In the genomic region with DNA sequence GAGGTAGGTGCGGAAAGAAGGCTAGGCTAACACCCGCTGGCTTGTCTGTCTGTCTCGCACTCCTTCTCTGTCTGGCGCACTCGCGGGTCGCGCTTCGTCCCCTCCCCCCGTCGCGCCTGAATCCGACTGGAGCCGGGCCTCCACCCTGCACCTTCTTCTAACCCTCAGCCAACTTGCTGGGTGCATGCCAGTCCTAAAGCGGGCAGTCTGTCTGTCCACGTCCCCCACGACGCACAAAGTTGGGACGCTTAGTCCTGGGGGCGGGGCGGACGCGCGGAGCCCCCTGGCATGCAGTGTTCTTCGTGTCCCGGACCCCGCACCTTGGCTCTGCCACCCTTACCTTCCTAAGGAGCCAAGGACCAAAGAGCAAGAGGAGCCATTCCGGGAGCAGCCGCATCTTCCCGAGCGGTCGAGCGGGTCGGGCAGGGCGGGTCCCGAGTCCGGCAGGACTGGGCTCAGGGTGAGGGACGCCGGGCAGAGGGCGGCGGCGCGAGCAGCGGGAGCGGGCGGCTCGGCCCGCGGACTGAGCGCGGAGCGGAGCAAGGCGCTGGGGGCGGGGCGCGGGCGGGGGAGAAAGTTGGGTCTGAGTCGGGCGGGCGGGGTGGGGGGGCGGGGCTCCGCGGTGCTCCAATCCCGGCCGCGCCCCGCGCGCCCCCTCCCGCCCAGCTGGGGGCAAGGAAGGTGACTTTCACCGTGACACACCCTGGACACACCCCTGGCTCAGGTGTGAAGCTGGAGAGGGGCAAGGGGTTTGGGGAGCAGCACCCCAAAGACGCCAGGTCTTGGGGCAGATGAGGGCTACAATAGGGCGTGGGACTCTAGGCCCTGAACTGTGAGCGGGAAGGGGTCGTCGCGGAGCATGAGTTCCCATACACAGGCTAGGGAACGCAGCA, we compare ENCODE assay signal across 8 mouse cellular contexts. TPM values are rescaled to one million over a fixed set of nuclear protein-coding genes. Genes with fewer than 3 reads are reported as not detected.
DNase-seq lines count a peak whose midpoint lies in the region; ATAC-seq lines count a peak whose summit lies in the region.

A gene (minus strand): TSS at position 524 of the 893 bp plus-strand sequence.

- peak; percentile 21 for DNase-seq in lung, postnatal 36 days
- DNase-seq in lung, postnatal 4 days, result no peak
- DNase-seq in embryonic facial prominence, embryonic 11.5 days (ENCODE audit: low spot score), result no peak
- no peak for DNase-seq in right cerebral cortex, adult 18-20 months
- no peak for DNase-seq in c-Kit-positive CD71-positive TER-119-positive erythroid progenitor cells, embryonic 14.5 days (ENCODE audit: low spot score)
- no peak for DNase-seq in testis, postnatal 10 days (ENCODE audit: low spot score)

- no peak within 1 kb of the TSS for H3K27ac ChIP-seq in embryonic facial prominence, embryonic 11.5 days (replicated peaks; ENCODE audit: low read depth, low read length)
- H3K27ac ChIP-seq in liver, embryonic 16.5 days (ENCODE audit: low read length), result no peak within 1 kb of the TSS

- ATAC-seq in embryonic facial prominence, embryonic 11.5 days (replicated peaks; ENCODE audit: insufficient number of reproducible peaks, low FRiP score, low TSS enrichment, low read depth), result no peak
- peak; percentile 16 for ATAC-seq in inflammation-experienced regulatory T-cells, adult 6 months
- 0 out of 2 replicates have a peak, but pooled peaks have one; percentile 4 for ATAC-seq in liver, embryonic 16.5 days (ENCODE audit: low read depth)

- H3K4me2 ChIP-seq in embryonic facial prominence, embryonic 11.5 days (ENCODE audit: low read depth, low read length), result peak within 1 kb of the TSS; percentile 87
- peak within 1 kb of the TSS; percentile 50 for H3K4me2 ChIP-seq in liver, embryonic 16.5 days (ENCODE audit: low read depth, low read length)

- H3K36me3 ChIP-seq in embryonic facial prominence, embryonic 11.5 days (replicated peaks; ENCODE audit: control insufficient read depth, insufficient read depth, low read depth, low read length), result no peaks in the 10 kb centered on the region
- H3K36me3 ChIP-seq in liver, embryonic 16.5 days (ENCODE audit: control insufficient read depth, insufficient read depth), result no peaks in the 10 kb centered on the region

- peak within 1 kb of the TSS; percentile 42 for H3K4me3 ChIP-seq in embryonic facial prominence, embryonic 11.5 days (ENCODE audit: low read depth, low read length)
- H3K4me3 ChIP-seq in liver, embryonic 16.5 days (ENCODE audit: low read depth, low read length), result peak within 1 kb of the TSS; percentile 39

- peak within 1 kb of the TSS; percentile 37 for H3K9ac ChIP-seq in embryonic facial prominence, embryonic 11.5 days (replicated peaks; ENCODE audit: low read length)
- H3K9ac ChIP-seq in liver, embryonic 16.5 days (ENCODE audit: low read depth, low read length), result no peak within 1 kb of the TSS

- H3K9me3 ChIP-seq in embryonic facial prominence, embryonic 11.5 days (replicated peaks; ENCODE audit: control insufficient read depth, low read length), result no peaks in the 10 kb centered on the region
- H3K9me3 ChIP-seq in liver, embryonic 16.5 days (replicated peaks; ENCODE audit: control insufficient read depth, low read length), result no peaks in the 10 kb centered on the region

- under 1% methylated on average over 57 of the region's 78 CpGs for whole genome bisulfite sequencing in embryonic facial prominence, embryonic 11.5 days
- WGBS in liver, embryonic 16.5 days (ENCODE audit: insufficient replicate concordance), result under 1% methylated on average over 58 of the region's 78 CpGs

- H3K4me1 ChIP-seq in embryonic facial prominence, embryonic 11.5 days (ENCODE audit: control insufficient read depth, insufficient read depth, low read length), result peaks cover 12% of the 10 kb centered on the region
- peaks cover 9% of the 10 kb centered on the region for H3K4me1 ChIP-seq in liver, embryonic 16.5 days (ENCODE audit: control insufficient read depth, low read depth, low read length)

- H3K27me3 ChIP-seq in embryonic facial prominence, embryonic 11.5 days (ENCODE audit: control insufficient read depth, insufficient read depth, low read length), result peaks cover 73% of the 10 kb centered on the region
- peaks cover 80% of the 10 kb centered on the region for H3K27me3 ChIP-seq in liver, embryonic 16.5 days (ENCODE audit: control insufficient read depth, insufficient read depth, low read depth, low read length)

RNA-seq across cellular contexts. Expression of the gene that starts here (rescaled TPM):
- polyA plus RNA-seq in embryonic facial prominence, embryonic 11.5 days (2014; fragmentation: Nextera tagmentation; extraction: Ambion mirVana), result 4.4 and 6.9 TPM in 2 replicates
- polyA plus RNA-seq in inflammation-experienced regulatory T-cells, adult 6 months (2017; shearing (Covaris generic)), result not detected
- polyA plus RNA-seq in liver, embryonic 16.5 days (2015; fragmentation: Nextera tagmentation; extraction: Ambion mirVana), result 0.14 TPM in 1 of 2 replicates, not detected in the other

Comparison
In these comparisons a context has a peak if more than half of its experiments do, and no peak if none do; other contexts are left out.
1. Peak in ATAC-seq in inflammation-experienced regulatory T-cells, adult 6 months; RNA of the gene not detected or under 1 TPM.
2. Peak in ATAC-seq, H3K4me3 ChIP-seq and H3K4me2 ChIP-seq in liver, embryonic 16.5 days; RNA of the gene not detected or under 1 TPM.